Mouse (Mus musculus) lung, postnatal 0 days (tissue): ENCODE measurements at regions not wholly inside any gene's neighbourhood (a gene's known extent, or its start where the extent isn't known, plus 50 kb on each side); places are given as distances from the start of the nearest gene placed in this dataset.
A peak's percentile ranks its signal among the peaks of the same experiment; 100 is the strongest.

Experiments used
- ATAC-seq: fragments of 200-750 bp; cut with Nextera tagmentation; 2 replicates; pipeline ENCODE4 v1.8.0; 2017; ENCODE audit warnings: moderate library complexity
- DNase-seq: peaks from one replicate; pipeline ENCODE4 v3.0.0-alpha.2; 2016; ENCODE audit warnings: low spot score
- H3K27ac ChIP-seq: fragments of 300-500 bp; sonication (generic); 2 replicates; pipeline ENCODE4 v1.5.1; 2014; ENCODE audit warnings: antibody characterized with exemption, mild to moderate bottlenecking, low read length, mixed read lengths
- H3K27me3 ChIP-seq: fragments of 300-500 bp; sonication (generic); replicated peaks from 2 replicates; pipeline ENCODE4 v1.6.1; 2014; ENCODE audit warnings: low read length, mixed read lengths; ENCODE audit not compliant: insufficient read depth
- H3K36me3 ChIP-seq: fragments of 300-500 bp; sonication (generic); 2 replicates; pipeline ENCODE4 v1.6.1; 2014; ENCODE audit warnings: low read length, mixed read lengths; ENCODE audit not compliant: insufficient read depth
- H3K4me1 ChIP-seq: fragments of 300-500 bp; sonication (generic); 2 replicates; pipeline ENCODE4 v1.6.1; 2014; ENCODE audit warnings: antibody characterized with exemption, low read depth, low read length, mixed read lengths; ENCODE audit not compliant: insufficient read depth
- H3K4me2 ChIP-seq: fragments of 300-500 bp; sonication (generic); replicated peaks from 2 replicates; pipeline ENCODE4 v1.6.1; 2014; ENCODE audit warnings: low read depth, mild to moderate bottlenecking, low read length, moderate library complexity, mixed read lengths
- H3K4me3 ChIP-seq: fragments of 300-500 bp; sonication (generic); 2 replicates; pipeline ENCODE4 v1.5.1; 2014; ENCODE audit warnings: low read depth, low read length
- H3K9ac ChIP-seq: fragments of 300-500 bp; sonication (generic); replicated peaks from 2 replicates; pipeline ENCODE4 v1.6.1; 2014; ENCODE audit warnings: low read depth, mild to moderate bottlenecking
- H3K9me3 ChIP-seq: fragments of 300-500 bp; sonication (generic); 2 replicates; pipeline ENCODE4 v1.6.1; 2016; ENCODE audit warnings: low read length, mixed read lengths
- CTCF ChIP-seq: IDR thresholded peaks from 2 replicates; pipeline ENCODE4 v1.5.1; 2016; ENCODE audit warnings: antibody characterized with exemption, mild to moderate bottlenecking
- EP300 ChIP-seq: IDR thresholded peaks from 2 replicates; pipeline ENCODE4 v1.6.1; 2016; ENCODE audit warnings: antibody characterized with exemption, mild to moderate bottlenecking, control low read depth
- WGBS: fragments of 180-500 bp; shearing (Covaris S2); extraction: QIAGEN DNeasy Blood & Tissue Kit; methylation state at CpG from one replicate; pipeline ENCODE4 v1.1.7; 2014; 5-methylcytosine and 5-hydroxymethylcytosine counted together

DNA sequence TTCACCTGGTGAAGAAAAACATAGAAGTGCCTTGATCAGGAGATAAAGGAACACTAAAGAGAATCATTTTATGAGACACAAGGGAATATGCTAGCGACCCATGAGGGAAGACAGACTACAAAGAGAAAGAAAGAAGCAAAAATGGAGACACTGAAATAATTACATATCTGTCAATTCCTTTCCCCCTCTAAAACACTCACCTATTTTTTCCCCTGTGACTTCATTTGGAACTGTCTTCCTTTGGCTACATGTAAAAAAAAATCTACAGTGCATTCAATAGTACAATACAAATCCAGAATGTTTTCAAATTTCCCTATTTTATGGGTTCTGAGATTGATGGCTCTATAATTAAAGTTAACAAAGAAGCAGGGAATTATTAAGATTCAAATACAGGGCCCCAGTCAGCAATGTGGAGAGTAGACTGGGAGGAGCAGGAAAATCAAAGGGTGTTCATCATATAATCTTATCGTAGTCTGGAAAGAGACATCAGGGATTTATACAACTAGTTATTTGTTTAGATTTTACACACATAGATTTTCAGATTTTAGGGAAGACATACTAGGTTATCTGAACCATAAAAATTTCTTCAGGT, 598.0 kb downstream of the Hdgfl1 start:
- no peak overlapping the region for H3K4me3 ChIP-seq
- TF ChIP-seq EP300: no peak
- no peak for TF ChIP-seq CTCF
- no peaks in the 10 kb centered on the region for H3K36me3 ChIP-seq
- no peaks in the 10 kb centered on the region for H3K9me3 ChIP-seq
- WGBS: 94% methylated on average over 2 of the region's 2 CpGs
- H3K9ac ChIP-seq: no peak overlapping the region
- H3K27me3 ChIP-seq: no peaks in the 10 kb centered on the region
- no peak overlapping the region for H3K27ac ChIP-seq
- H3K4me2 ChIP-seq: no peak overlapping the region
- no peaks in the 10 kb centered on the region for H3K4me1 ChIP-seq
- DNase-seq: no peak
- ATAC-seq: no peak

DNA sequence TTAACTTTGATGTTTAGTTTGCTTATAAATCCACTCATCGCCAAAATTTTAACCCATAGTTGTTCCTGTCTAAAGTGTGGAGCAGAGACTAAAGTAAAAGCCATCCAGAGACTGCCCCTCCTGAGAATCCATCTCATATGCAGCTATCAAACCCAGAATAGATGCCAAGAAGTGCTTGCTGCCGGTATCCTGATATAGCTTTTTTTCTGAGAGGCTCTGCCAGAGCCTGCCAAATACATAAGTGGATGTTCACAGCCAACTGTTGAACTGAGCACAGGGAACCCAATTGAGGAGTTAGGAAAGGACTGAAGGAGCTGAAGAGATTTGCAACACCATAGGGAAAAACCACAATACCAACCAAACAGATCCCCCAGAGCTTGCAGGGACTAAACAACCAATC, 600.3 kb downstream of the Hdgfl1 start:
- no peaks in the 10 kb centered on the region for H3K9me3 ChIP-seq
- H3K4me3 ChIP-seq: no peak overlapping the region
- TF ChIP-seq CTCF (no peak), EP300 (no peak)
- no peak overlapping the region for H3K27ac ChIP-seq
- 25% methylated on average over 2 of the region's 2 CpGs for WGBS
- DNase-seq: no peak
- H3K4me1 ChIP-seq: no peaks in the 10 kb centered on the region
- H3K4me2 ChIP-seq: no peak overlapping the region
- H3K9ac ChIP-seq: no peak overlapping the region
- H3K27me3 ChIP-seq: no peaks in the 10 kb centered on the region
- no peak for ATAC-seq
- H3K36me3 ChIP-seq: no peaks in the 10 kb centered on the region

DNA sequence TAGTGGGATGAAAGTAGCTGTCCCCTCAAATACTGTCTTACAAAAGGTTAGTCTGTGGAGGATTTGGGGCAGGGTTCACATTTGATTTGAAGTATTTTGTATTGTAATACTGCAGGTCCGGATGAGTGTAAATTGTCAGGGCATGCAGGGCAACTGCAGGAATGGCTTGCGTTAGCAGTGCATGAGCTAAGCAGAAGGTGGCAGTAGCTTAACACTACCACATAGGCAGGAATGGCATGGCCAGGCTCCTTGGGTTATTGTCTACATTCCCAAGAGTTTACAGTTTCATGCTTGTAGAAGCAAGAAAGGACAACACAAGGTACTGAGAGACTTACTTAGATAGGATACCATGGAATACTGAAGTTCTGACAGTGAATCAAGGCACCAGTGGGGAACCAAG, 611.3 kb downstream of the Hdgfl1 start:
- H3K9ac ChIP-seq: no peak overlapping the region
- H3K4me1 ChIP-seq: no peaks in the 10 kb centered on the region
- no peak overlapping the region for H3K4me2 ChIP-seq
- no peak overlapping the region for H3K27ac ChIP-seq
- WGBS: 76% methylated on average over 2 of the region's 2 CpGs
- no peak overlapping the region for H3K4me3 ChIP-seq
- no peaks in the 10 kb centered on the region for H3K36me3 ChIP-seq
- ATAC-seq (no peak), DNase-seq (no peak)
- no peaks in the 10 kb centered on the region for H3K9me3 ChIP-seq
- TF ChIP-seq CTCF (peak; percentile 54), EP300 (no peak)
- H3K27me3 ChIP-seq: no peaks in the 10 kb centered on the region

DNA sequence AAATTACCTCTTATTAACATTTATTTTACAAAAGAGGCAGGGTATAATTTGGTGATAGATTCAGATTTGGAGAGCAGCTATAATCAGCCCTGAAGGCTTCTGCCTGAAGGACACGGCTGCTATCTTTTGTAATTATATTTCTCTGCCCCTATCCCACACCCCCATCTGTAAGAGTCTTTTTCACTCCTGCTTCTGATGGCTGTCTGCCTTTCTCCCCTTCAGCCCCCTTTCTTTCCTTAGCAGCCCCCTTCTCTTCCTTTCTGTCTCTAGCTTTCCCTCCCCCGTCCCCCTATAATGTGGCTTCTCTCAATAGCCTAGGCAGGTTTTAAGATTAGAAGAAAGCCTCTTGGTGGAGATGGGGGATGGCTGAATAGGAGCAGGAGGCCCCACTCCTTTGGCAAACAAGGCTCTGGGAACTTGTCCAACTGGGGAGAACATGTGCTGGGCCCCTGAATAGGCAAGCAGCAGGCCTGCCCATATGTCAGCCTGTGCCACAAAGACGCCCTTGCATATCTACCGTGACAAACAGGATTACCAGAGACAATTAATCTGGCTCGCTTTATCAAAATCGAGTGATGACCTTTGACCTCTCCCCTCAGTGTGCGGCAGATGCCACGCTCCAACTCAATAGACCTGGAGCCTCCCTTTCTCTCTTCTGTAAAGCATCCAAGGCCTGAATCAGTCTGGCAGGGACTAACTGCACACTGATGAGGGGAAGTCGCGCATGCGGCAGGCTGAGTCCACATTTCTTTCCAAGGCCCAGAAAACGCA, 615.1 kb downstream of the Hdgfl1 start:
- Histone ChIP-seq H3K36me3 (no peaks in the 10 kb centered on the region), H3K27ac (no peak overlapping the region), H3K4me2 (no peak overlapping the region), H3K4me3 (no peak overlapping the region), H3K9me3 (no peaks in the 10 kb centered on the region), H3K27me3 (no peaks in the 10 kb centered on the region), H3K4me1 (no peaks in the 10 kb centered on the region), H3K9ac (no peak overlapping the region)
- WGBS: 29% methylated on average over 12 of the region's 12 CpGs
- TF ChIP-seq EP300 (no peak), CTCF (no peak)
- ATAC-seq: peak; percentile 67; the same call in 1 of the 2 replicates
- DNase-seq: peak; percentile 57

DNA sequence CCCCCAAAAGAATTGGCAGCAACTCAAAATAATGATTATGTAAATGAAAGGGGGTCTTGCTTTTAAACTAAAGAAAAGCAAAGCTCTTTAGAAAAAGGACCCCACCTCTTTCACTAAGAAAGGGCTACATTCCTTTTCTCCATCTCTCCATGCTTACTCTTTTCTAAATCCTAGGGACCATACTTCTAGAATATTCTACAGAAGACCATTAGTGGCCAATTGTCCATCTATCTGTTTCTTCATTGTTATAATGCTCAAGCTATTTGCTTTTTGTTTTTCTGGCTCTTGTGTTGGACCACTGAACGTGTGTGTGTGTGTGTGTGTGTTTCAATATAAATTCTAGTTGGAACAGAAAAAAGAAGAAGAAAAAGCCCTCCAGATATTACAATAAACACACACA, 615.7 kb downstream of the Hdgfl1 start:
- no peaks in the 10 kb centered on the region for H3K4me1 ChIP-seq
- H3K27ac ChIP-seq: no peak overlapping the region
- no peaks in the 10 kb centered on the region for H3K27me3 ChIP-seq
- no peak for ATAC-seq
- no peak for TF ChIP-seq CTCF
- no peak for TF ChIP-seq EP300
- no peak overlapping the region for H3K9ac ChIP-seq
- H3K9me3 ChIP-seq: no peaks in the 10 kb centered on the region
- 42% methylated on average over 1 of the region's 1 CpGs for WGBS
- H3K4me2 ChIP-seq: no peak overlapping the region
- no peak for DNase-seq
- H3K4me3 ChIP-seq: no peak overlapping the region
- no peaks in the 10 kb centered on the region for H3K36me3 ChIP-seq

DNA sequence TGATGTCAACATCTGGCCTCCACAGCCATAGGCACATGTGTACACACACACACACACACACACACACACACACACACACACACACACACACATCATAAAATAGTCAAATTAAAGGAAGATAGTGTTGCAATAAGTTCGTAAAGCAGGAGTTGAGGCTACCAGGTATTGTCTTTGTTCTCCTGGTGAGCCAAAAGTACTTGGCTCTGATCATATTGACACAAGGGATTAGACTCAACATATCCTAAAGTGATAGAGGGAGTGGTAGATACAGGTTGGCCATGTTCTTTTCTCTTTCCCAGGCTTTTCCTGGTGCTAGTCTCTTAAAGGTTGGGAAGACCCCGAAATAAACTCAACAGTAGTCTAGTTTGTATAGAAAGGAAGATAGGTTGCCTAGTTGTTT, 616.9 kb downstream of the Hdgfl1 start:
- H3K9me3 ChIP-seq: no peaks in the 10 kb centered on the region
- DNase-seq (no peak), ATAC-seq (no peak)
- no peaks in the 10 kb centered on the region for H3K27me3 ChIP-seq
- no peak overlapping the region for H3K4me3 ChIP-seq
- no peak overlapping the region for H3K4me2 ChIP-seq
- no peaks in the 10 kb centered on the region for H3K4me1 ChIP-seq
- H3K9ac ChIP-seq: no peak overlapping the region
- no peak for TF ChIP-seq EP300
- no peak for TF ChIP-seq CTCF
- 76% methylated on average over 2 of the region's 2 CpGs for WGBS
- H3K27ac ChIP-seq: no peak overlapping the region
- H3K36me3 ChIP-seq: no peaks in the 10 kb centered on the region
